Mouse (Mus musculus) bone marrow, adult 2 months (tissue): ENCODE results near the gene Emc10.

Experiments
- CTCF ChIP-seq: fragments of 200-500 bp; IDR thresholded peaks from 2 replicates; pipeline ENCODE4 v1.5.1; 2011; ENCODE audit warnings: low read length, control low read depth; ENCODE audit not compliant: control insufficient read depth, insufficient read depth
- POLR2A ChIP-seq: fragments of 200-500 bp; IDR thresholded peaks from 2 replicates; pipeline ENCODE4 v1.6.1; 2011; ENCODE audit warnings: low read depth, mild to moderate bottlenecking, control low read depth, low read length, borderline replicate concordance; ENCODE audit not compliant: control insufficient read depth

DNA sequence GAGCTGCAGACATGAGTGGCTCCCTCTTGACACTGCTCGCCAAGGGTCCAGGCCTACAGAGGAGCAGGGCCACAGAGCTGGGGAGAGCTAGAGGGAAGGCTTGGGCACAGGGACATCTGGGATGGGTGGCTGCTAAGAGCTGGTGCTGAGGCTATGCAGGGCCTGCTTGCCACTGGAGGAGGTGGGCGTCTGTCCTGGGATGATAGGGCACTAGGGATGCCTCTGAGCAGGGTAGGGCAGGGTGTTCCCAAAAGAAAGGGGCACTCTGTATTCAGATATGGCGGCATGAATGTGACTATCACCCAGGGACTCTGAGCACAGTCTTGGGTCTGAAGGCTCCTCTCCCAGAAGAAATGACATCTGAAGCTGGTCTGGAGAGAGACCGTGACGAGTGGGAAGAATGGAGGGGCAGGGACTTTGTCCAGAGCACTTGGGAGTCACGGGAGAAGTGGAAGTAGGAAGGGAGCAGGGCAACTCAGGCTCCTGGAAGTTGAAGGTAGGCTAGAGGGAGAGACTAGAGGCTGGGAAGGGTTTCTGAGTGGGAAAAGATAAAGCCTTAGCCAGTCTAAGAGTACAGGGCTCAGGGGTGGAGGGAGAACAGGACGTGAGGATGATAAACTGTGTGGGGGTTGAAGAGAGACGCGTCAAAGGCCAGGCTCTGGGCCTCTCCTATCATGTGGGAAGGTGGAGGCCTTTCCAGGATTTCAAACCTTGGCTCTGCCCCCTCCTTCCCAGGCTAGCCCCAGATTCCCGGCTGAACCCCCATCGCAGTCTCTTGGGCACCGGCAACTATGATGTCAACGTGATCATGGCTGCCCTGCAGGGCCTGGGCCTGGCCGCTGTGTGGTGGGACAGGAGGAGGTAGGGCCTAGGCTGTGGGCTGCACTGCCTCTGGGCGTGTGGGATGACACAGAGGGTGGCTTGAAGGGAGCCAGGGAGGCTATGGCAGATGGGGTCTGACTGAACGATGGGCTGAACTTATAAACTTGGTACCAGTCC, 26.4 kb downstream of the Emc10 start:
- TF ChIP-seq CTCF (no peak), POLR2A (peak; percentile 55; the same call in 1 of the 2 replicates)
